Mouse (Mus musculus): ENCODE data around the gene Mrps34. TPM values are rescaled to one million over a fixed set of nuclear protein-coding genes. Genes with fewer than 3 reads are reported as not detected.
"Not testable (repeated sequence)": the region's sequence is repeated elsewhere in the genome, so short reads cannot be mapped to it uniquely, and the experiment has no call there.

Gene Mrps34
- polyA plus RNA-seq, 1 experiment from 2014 or later: 111 TPM

DNA sequence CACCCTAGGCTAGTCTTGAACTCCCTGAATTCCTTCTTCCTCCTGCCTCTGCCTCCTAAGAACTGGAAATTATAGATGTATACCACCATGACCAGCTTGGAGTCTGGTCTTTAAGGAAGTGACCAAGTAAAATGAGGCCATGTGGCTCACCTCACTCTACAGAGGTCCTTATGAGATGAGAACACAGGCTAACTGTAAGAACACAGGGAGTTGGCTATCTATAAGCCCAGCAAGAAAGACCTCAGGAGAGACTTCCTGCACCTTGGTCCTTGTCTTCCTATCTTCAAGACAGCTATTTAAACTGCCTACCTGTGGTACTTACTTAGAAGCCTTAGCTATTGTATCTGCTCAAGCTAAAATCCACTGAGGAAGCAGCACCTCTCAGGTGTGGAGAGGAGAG, 19.1 kb downstream of the Mrps34 start:
- H3K4me2 ChIP-seq (replicated peaks): no peak overlapping the region
- no peaks in the 10 kb centered on the region for H3K9me3 ChIP-seq
- no peak overlapping the region for H3K9ac ChIP-seq
- H3K36me3 ChIP-seq: peaks cover 63% of the 10 kb centered on the region
- H3K4me1 ChIP-seq (replicated peaks): no peaks in the 10 kb centered on the region
- ATAC-seq: no peak
- no peaks in the 10 kb centered on the region for H3K27me3 ChIP-seq (replicated peaks)
- H3K4me3 ChIP-seq (replicated peaks): no peak overlapping the region
- H3K27ac ChIP-seq: no peak overlapping the region

DNA sequence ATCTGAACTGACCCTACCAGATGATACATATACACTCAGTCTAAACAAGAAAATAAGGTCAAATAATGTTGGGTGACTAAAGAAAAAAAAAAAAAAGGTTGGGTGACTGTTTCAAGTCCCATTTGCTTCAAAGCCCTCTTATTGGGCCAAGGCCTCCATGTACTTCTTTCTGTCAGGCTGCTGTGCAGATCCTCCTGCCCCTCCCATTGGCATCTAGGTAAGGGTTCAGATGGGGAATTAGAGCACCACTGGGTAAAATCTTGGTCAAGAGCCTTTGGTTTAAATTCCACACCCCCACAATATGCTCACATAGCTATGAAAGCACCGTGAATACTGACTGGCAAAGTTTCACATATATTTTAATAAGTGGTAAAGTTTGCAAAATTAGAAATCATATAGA, 28.3 kb downstream of the Mrps34 start:
- H3K27me3 ChIP-seq (replicated peaks): no peaks in the 10 kb centered on the region
- WGBS: 86% methylated on average over 1 of the region's 1 CpGs
- H3K4me3 ChIP-seq (replicated peaks): no peak overlapping the region
- ATAC-seq: no peak
- peaks cover 60% of the 10 kb centered on the region for H3K36me3 ChIP-seq
- H3K9me3 ChIP-seq: no peaks in the 10 kb centered on the region
- H3K9ac ChIP-seq: no peak overlapping the region
- H3K27ac ChIP-seq: no peak overlapping the region
- H3K4me1 ChIP-seq (replicated peaks): no peaks in the 10 kb centered on the region
- H3K4me2 ChIP-seq (replicated peaks): no peak overlapping the region

DNA sequence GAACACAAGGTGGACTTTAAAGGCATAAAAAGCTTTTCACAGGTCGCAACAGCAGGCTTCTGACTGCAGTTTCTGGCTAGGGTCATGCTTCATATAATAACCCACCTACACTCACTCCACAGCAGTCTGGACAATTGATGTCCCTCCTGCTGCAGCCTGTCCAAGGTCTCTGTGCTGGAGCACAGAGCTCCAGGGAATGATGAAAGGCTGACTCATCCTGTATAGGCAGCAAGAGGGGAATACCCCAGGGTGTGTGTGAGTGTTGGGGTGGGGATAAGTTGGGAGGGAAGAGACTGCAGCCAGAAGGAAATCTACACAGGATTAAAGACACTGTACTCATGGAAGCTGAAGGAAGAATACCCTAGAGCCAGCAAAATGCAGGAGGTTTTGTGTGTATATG, 34.6 kb downstream of the Mrps34 start:
- H3K9me3 ChIP-seq: no peaks in the 10 kb centered on the region
- H3K4me3 ChIP-seq (replicated peaks): no peak overlapping the region
- no peak for ATAC-seq
- peaks cover 16% of the 10 kb centered on the region; the same call in 1 of the 2 replicates for H3K36me3 ChIP-seq
- H3K4me2 ChIP-seq (replicated peaks): no peak overlapping the region
- WGBS: 77% methylated on average over 1 of the region's 1 CpGs
- no peaks in the 10 kb centered on the region for H3K4me1 ChIP-seq (replicated peaks)
- no peak overlapping the region for H3K9ac ChIP-seq
- H3K27ac ChIP-seq: no peak overlapping the region
- no peaks in the 10 kb centered on the region for H3K27me3 ChIP-seq (replicated peaks)

DNA sequence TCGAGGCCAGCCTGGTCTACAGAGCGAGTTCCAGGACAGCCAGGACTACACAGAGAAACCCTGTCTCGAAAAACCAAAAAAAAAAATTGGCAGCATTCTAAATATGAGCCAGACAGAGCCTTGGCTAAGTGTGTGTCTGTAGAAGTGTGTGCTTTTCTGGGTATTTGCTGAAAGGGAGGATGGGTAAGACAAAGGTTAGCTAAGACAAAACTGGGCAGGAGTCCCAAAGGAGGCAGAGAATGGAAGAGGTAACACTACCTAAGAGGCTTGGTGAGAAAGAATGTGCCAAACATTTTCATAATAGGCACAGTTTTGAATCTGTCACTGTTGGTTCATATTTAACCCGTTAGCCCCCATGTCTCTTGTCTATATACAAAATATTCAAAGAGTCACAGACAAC, 37.5 kb downstream of the Mrps34 start:
- Histone ChIP-seq H3K36me3 (0 out of 2 replicates have a peak, but pooled peaks cover 6% of the 10 kb centered on the region), H3K9ac (no peak overlapping the region), H3K27me3 (replicated peaks) (no peaks in the 10 kb centered on the region), H3K4me3 (replicated peaks) (no peak overlapping the region), H3K27ac (no peak overlapping the region), H3K4me2 (replicated peaks) (no peak overlapping the region), H3K4me1 (replicated peaks) (peaks cover 13% of the 10 kb centered on the region), H3K9me3 (no peaks in the 10 kb centered on the region)
- ATAC-seq: no peak
- 93% methylated on average over 4 of the region's 4 CpGs for WGBS

DNA sequence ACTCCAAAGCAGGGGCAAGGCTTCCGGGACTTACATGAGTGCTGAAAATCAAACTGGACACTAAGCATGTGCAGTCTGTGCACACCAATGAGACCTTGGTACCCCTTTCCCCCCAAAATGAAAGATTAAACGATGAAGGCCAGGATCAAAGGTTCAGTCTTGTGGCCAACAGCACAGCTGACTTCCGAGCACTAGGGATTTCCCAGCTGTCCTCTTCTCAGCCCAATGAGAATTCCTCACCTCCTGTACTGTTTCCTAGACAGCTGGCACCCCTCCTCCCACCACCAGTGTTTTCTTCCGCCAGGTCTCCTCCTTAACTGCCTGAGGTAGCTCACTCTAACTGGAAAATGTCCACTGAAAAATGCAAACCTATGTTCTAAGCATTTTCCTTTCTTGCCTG, 38.2 kb downstream of the Mrps34 start:
- WGBS: 76% methylated on average over 4 of the region's 4 CpGs
- H3K4me2 ChIP-seq (replicated peaks): no peak overlapping the region
- H3K4me1 ChIP-seq (replicated peaks): peaks cover 13% of the 10 kb centered on the region
- H3K27me3 ChIP-seq (replicated peaks): no peaks in the 10 kb centered on the region
- H3K9me3 ChIP-seq: no peaks in the 10 kb centered on the region
- H3K36me3 ChIP-seq: 0 out of 2 replicates have a peak, but pooled peaks cover 3% of the 10 kb centered on the region
- no peak overlapping the region for H3K27ac ChIP-seq
- ATAC-seq: no peak
- no peak overlapping the region for H3K4me3 ChIP-seq (replicated peaks)
- H3K9ac ChIP-seq: no peak overlapping the region

DNA sequence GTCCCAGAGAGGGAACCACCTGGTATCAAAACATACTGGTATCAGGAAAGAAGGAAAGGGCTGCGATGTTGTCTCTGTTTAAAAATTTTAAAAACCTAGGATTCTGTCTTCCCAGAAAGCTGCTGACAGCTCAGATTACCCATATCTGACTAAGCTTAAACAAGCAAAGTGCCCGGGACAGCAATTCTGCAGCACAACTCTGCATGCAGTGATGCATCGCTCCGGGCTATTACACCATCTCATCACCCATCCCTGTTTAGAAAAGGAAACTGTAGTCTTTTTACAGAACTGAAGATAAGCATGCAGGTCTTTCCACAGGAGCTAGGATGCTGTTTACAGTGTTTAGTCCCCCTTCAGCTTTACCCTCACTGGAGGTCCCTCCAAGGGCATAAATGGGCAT, 40.0 kb downstream of the Mrps34 start:
- ATAC-seq: no peak
- Histone ChIP-seq H3K27me3 (replicated peaks) (no peaks in the 10 kb centered on the region), H3K4me1 (replicated peaks) (peaks cover 13% of the 10 kb centered on the region), H3K4me3 (replicated peaks) (peak overlapping the region; percentile 99; the same call in 1 of the 2 replicates), H3K27ac (no peak overlapping the region), H3K4me2 (replicated peaks) (peak overlapping the region; percentile 81), H3K36me3 (no peaks in the 10 kb centered on the region), H3K9me3 (no peaks in the 10 kb centered on the region), H3K9ac (peak overlapping the region; percentile 90; the same call in 1 of the 2 replicates)
- 66% methylated on average over 4 of the region's 4 CpGs for WGBS

DNA sequence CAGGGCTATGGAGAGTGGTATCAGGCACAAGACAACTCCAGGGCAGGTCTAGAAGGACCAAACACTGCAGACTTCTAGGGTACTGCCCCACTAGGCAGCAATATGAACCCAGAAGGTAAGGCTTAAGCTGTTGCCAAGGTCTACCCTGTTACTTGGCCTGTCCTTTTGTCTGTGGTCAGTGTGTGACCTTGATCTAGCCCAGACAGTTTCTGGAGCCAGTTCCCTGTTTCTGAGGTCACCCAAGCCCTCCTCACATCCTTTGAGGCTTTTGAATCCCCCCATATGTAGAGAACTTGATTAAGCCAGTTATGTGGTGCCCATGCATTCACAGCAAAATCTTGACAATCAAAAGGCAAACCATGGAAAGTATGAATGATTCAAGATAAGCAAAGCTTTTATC, 40.8 kb downstream of the Mrps34 start:
- Histone ChIP-seq H3K4me1 (replicated peaks) (peaks cover 13% of the 10 kb centered on the region), H3K9ac (peak overlapping the region; percentile 90), H3K27ac (no peak overlapping the region), H3K36me3 (no peaks in the 10 kb centered on the region), H3K4me3 (replicated peaks) (peak overlapping the region; percentile 99), H3K9me3 (no peaks in the 10 kb centered on the region), H3K4me2 (replicated peaks) (peak overlapping the region; percentile 81), H3K27me3 (replicated peaks) (no peaks in the 10 kb centered on the region)
- ATAC-seq: no peak

DNA sequence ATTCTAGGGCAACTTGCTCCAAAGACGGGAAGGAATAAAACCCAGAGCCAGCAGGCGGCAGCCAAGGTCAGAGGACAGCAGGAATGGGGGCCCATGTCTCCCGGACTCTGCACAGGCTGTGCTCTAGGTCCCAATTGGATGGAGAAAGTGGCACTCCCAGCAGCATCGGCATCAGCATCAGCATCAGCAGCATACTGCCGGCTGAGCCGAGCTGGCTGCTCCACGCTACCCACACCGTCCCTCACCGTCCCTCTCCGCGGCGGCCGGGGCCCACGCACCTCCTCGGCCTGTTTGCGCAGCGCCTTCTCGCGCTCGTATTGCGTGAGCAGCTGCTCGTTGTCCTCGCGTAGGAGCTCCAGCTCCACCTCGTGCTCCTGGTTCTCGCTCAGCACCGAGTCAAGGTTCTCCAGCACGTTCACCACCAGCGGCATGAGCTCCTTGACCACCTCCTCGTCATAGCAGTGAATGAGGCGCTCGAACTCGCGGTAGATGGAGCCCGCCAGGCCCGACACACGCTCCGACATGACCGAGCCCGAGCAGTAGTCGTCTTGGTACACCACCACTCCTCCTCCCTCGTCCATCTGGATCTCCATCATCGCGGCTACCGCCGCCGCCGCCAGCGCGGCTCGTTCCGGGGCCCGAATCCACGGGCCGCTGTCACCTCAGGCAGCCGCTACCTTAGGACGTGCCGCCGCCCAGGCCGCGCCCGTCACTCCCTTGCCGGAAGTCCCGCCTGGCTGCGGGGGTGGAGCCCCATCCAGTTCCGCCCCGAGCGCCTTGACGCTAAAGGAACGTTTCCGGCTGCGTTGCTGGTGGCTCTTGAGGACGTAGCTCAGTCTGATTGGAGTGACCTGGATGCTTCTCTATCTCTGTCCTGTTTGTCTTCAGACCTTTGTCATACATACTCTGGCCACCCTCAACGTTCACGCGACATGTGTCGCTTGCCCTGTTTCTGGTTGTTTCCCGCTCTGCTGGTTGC, 41.6 kb downstream of the Mrps34 start, which contains the start of gene Mapk8ip3:
Mapk8ip3 (minus strand) TSS at position 719 of the 979 bp plus-strand sequence.
- peak within 1 kb of the TSS; percentile 99 for H3K4me3 ChIP-seq (replicated peaks)
- peak within 1 kb of the TSS; percentile 90 for H3K9ac ChIP-seq
- no peaks in the 10 kb centered on the region for H3K36me3 ChIP-seq
- H3K4me1 ChIP-seq (replicated peaks): peaks cover 13% of the 10 kb centered on the region
- H3K27me3 ChIP-seq (replicated peaks): no peaks in the 10 kb centered on the region
- peak within 1 kb of the TSS; percentile 81 for H3K4me2 ChIP-seq (replicated peaks)
- H3K27ac ChIP-seq: peak within 1 kb of the TSS; percentile 67
- under 1% methylated on average over 78 of the region's 78 CpGs for WGBS
- H3K9me3 ChIP-seq: no peaks in the 10 kb centered on the region
- peak; percentile 98 for ATAC-seq

DNA sequence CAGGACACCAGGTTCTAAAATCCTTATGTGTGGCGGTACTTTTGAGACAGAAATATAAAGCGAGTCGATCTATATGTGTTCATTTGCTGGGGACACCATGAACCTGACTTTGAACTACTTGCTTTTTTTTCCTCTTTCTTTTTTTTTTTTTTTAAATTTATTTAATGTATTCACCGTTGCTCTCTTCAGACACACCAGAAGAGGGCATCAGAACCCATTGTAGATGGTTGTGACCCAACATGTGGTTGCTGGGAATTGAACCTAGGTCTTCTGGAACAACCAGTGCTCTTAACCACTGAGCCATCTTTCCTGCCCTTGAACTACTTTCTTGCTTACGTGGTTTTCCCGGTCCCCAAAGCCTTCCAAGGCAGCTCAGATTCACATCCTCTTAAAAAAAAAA, 42.4 kb downstream of the Mrps34 start:
- ATAC-seq: no peak
- H3K27me3 ChIP-seq (replicated peaks): no peaks in the 10 kb centered on the region

DNA sequence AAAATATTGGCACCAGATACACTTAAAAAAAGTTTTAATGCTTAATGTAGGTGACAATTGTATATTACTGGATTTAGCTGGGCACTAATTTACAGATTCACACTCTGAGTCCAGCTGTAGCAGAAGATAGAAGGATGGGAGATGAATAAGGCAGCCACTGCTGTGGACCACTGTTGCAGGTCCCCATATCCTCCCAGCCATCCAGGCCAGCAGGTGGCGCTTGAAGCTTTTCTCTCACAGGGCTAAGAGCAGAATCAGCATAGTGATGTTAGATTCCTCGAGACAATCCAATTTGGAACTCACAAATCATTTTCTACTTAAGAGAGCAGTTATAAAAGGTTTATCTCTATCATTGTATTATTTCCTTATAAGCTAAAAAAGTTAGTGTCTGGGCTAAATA, 47.5 kb downstream of the Mrps34 start:
- not testable (repeated sequence) for H3K9me3 ChIP-seq; ATAC-seq; H3K27me3 ChIP-seq (replicated peaks); H3K4me2 ChIP-seq (replicated peaks); H3K27ac ChIP-seq; H3K4me3 ChIP-seq (replicated peaks); H3K4me1 ChIP-seq (replicated peaks); H3K9ac ChIP-seq
- peaks cover 16% of the 10 kb centered on the region for H3K36me3 ChIP-seq
- WGBS: 10% methylated on average over 2 of the region's 2 CpGs

More for the DNA sequence above, 42.4 kb downstream of the Mrps34 start:
- Histone ChIP-seq H3K9me3 (no peaks in the 10 kb centered on the region), H3K9ac (peak overlapping the region; percentile 53), H3K4me2 (replicated peaks) (peak overlapping the region; percentile 81), H3K4me3 (replicated peaks) (peak overlapping the region; percentile 99), H3K4me1 (replicated peaks) (peaks cover 13% of the 10 kb centered on the region), H3K36me3 (no peaks in the 10 kb centered on the region), H3K27ac (peak overlapping the region; percentile 67; the same call in 1 of the 2 replicates)
- WGBS: 44% methylated on average over 6 of the region's 6 CpGs

DNA sequence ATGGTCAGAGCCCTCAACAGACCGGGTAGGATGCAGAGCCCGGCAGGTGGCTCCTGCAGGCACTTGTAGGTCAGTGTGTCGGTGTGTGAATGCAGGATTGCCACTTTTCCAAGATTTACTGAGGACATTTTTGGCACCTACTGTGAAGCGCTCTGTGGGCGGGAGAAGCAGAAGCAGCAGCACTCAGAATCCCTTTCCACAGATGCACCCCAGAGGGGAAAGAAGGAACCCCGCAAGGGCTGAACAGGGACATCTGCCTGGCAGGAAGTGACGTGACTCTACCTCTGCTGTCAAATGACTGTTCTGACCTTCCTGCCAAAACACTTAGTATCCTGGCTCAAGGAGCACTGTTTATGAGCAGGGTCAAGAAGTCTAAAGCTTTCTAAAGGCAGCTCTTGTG, 48.1 kb downstream of the Mrps34 start:
- Histone ChIP-seq H3K36me3 (peaks cover 19% of the 10 kb centered on the region), H3K4me1 (replicated peaks) (no peaks in the 10 kb centered on the region), H3K4me2 (replicated peaks) (no peak overlapping the region), H3K27me3 (replicated peaks) (no peaks in the 10 kb centered on the region), H3K9me3 (no peaks in the 10 kb centered on the region), H3K9ac (no peak overlapping the region), H3K27ac (no peak overlapping the region), H3K4me3 (replicated peaks) (no peak overlapping the region)
- no peak for ATAC-seq
- WGBS: 92% methylated on average over 7 of the region's 7 CpGs

DNA sequence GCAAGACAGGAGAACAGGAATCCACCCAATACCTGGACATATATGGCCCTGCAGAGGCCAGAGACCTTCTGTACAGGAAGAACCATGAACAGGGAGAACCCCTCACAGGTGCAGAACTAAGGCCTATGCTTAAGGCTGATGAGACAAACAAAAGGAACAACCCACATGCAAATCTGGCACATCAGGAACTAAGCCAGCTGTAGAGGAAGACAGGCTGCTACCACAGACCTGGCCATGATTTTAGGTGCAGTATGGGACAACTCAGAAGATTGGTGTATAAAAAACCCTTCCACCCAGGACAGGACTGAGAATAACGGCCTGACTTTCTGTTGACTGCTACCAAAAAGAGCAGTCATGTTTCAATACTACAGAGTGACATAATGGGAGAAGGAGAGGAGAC, 48.7 kb downstream of the Mrps34 start:
- H3K4me2 ChIP-seq (replicated peaks); H3K27ac ChIP-seq; H3K4me3 ChIP-seq (replicated peaks); H3K27me3 ChIP-seq (replicated peaks); H3K4me1 ChIP-seq (replicated peaks); ATAC-seq; H3K9me3 ChIP-seq; H3K9ac ChIP-seq: not testable (repeated sequence)
- H3K36me3 ChIP-seq: peaks cover 19% of the 10 kb centered on the region
- 77% methylated on average over 1 of the region's 1 CpGs for WGBS

All from intestine, embryonic 15.5 days (tissue).